Mouse (Mus musculus) gastrocnemius, postnatal 14 days (tissue): ENCODE measurements around the gene Adcy2. TPM values are rescaled to one million over a fixed set of nuclear protein-coding genes. Genes with fewer than 3 reads are reported as not detected.

Source experiments
- DNase-seq: peaks from one replicate; pipeline ENCODE4 v3.0.0; 2021; ENCODE audit warnings: mixed read lengths
- intact Hi-C: fragments of 180-260 bp; cut with DNase I; formaldehyde crosslinking; loops from one replicate; pipeline ENCODE4 v1.15.1; 2025; ENCODE audit warnings: low total_unique reads
- total RNA-seq, 2 experiments: library from RNA; stranded (reverse); gene quantifications; 2 replicates each; pipeline ENCODE4 v1.2.3; 2021

Adcy2 gene
- total RNA-seq, 2 experiments from 2014 or later = 32.8 to 33.0 TPM

DNA sequence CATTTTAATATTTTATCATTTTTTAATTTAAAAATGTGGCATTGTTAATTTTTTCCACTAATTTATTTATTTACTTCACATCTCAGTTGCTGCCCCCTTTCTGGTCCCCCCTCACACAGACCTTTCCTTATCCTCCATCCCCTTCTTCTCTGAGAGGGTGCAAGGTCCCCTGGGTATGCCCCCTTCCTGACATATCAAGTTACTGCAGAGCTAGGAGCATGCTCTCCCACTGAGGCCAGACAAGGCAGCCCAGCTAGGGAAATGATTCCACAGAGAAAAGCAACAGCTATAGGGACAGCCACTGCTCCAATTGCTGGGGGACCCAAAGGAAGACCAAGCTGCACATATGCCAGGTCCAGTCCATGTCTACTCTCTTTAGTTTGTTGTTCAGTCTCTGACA, 163.2 kb downstream of the Adcy2 start:
- DNase-seq = no peak
- intact Hi-C loops = no loop called here

DNA sequence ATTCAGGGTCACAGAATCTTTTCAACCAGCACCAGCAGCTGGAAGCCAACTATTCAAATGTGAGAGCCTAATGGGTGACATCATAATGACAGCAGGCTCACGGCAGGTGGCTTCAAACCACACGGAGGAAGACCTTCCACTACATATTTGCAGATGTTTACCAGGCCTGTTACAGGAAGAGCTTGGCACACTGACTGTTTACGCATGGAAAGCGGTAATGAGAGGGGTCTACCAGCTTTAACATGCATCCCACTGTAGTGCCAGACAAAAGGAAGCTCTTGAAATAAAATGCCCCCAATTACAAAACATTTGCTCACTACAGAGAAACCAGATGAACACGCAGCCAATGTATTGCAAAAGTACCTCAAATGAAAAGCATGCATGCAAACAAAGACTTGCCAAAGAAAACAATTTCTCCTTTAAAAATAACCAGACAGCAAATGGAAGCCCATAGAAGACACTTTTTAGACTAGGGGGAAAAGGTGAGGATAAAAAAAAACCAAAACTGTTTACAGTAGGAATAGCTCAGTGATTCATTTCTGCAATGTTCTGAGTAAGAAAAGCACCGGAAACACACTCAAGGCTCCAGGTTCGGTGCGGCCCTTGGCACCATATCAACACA, 163.8 kb downstream of the Adcy2 start:
- intact Hi-C loops = no loop called here

GRCm38 (mm10) chr13:68832141-68832540, 167.2 kb downstream of the Adcy2 start:
- intact Hi-C loops = no loop called here
- DNase-seq = no peak

More for the DNA sequence above, 163.8 kb downstream of the Adcy2 start:
- no peak for DNase-seq

- intact Hi-C loops = no loop called here
- DNase-seq = no peak
Measured at GRCm38 (mm10) chr13:68830030-68830759, 169.1 kb downstream of the Adcy2 start.

- DNase-seq = no peak
- intact Hi-C loops = no loop called here
Measured at GRCm38 (mm10) chr13:68828441-68828840, 170.9 kb downstream of the Adcy2 start.

DNA sequence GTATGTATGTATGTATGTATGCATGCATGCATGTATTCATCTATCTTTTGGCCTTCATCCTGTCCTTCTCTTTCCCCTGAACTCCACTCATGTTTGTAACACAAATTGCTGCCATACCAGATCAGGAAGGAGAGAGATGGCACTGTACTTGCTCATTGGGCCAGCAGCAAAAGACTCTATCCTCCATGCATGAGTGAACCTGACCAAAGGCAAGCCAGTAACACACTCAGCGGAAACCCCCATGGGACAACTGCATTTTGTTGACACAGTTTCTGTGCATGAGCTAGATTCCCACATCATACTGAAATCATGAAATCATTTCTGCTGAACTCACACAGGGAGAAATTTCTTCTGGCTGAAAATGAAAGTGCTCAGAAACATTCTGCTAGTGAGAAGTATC, 172.9 kb downstream of the Adcy2 start:
- no peak for DNase-seq
- intact Hi-C loops = no loop called here

DNA sequence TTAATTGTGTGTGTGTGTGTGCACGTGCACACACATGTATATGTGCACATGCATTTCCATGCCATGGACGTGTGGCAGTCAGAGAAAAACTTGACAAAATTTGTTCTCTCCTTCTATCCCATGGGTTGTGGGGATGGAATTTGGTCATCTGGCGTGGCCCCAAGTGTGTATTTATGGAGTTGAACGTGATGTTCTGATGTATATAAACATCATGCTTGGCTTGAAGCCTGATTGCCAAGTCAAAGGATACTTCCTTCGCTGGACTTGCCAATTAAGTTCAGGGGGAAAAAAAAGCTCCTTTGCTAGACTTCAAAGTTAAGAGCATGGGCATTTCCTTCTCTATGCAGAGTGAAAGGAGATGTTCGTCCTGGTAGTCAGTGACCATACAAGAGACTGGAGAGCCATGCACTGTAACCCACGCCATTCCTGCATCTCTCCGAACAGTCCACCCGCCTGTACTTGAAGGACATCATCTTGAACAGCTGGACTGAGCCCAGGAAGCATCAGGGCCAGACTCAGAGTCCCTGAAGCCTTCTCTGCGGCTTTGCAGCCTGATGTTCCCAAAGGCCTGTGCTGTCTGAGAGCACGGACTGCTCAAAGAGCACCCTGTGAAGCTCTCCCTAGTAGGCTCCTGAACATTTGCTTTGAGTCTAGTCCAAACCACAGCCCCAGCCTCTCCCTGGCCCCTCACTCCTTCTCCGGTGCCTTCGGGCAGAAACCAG, 178.3 kb downstream of the Adcy2 start:
- intact Hi-C loops = no loop called here
- no peak for DNase-seq

- intact Hi-C loops = no loop called here
- no peak for DNase-seq
Measured at GRCm38 (mm10) chr13:68815704-68816477, 183.4 kb downstream of the Adcy2 start.

- no peak for DNase-seq
- intact Hi-C loops = no loop called here
Measured at GRCm38 (mm10) chr13:68811185-68811584, 188.2 kb downstream of the Adcy2 start.

- intact Hi-C loops = no loop called here
- peak; percentile 12 for DNase-seq
Measured at GRCm38 (mm10) chr13:68799777-68800176, 199.6 kb downstream of the Adcy2 start.

DNA sequence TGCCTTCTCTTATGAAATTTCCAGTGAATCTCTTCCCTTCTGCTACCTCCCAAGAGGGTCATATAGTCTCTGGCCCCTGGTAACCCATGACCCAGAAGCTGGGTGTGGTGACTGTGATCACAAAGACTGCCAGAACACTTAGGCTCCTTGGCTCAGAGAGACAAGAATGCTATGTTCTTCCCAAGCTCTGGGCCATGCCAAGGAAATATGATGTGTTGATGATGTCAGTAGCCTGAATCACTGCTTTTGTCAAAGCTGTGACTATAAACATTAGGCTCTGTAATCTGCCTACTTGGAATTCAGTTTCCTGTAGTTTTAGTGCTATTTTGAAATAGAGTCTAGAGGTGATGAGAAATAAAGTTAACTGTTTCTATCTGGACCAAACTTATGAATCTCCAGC, 206.1 kb downstream of the Adcy2 start:
- DNase-seq = peak; percentile 40
- intact Hi-C loops = no loop called here

GRCm38 (mm10) chr13:68787286-68788061, 211.9 kb downstream of the Adcy2 start:
- DNase-seq = no peak
- intact Hi-C loops = no loop called here

GRCm38 (mm10) chr13:68783096-68783495, 216.2 kb downstream of the Adcy2 start:
- intact Hi-C loops = no loop called here
- DNase-seq = no peak

- intact Hi-C loops = no loop called here
- DNase-seq = no peak
Measured at GRCm38 (mm10) chr13:68778011-68778672, 221.2 kb downstream of the Adcy2 start.

- intact Hi-C loops = no loop called here
- DNase-seq = peak; percentile 3
Measured at GRCm38 (mm10) chr13:68773599-68774211, 225.6 kb downstream of the Adcy2 start.

DNA sequence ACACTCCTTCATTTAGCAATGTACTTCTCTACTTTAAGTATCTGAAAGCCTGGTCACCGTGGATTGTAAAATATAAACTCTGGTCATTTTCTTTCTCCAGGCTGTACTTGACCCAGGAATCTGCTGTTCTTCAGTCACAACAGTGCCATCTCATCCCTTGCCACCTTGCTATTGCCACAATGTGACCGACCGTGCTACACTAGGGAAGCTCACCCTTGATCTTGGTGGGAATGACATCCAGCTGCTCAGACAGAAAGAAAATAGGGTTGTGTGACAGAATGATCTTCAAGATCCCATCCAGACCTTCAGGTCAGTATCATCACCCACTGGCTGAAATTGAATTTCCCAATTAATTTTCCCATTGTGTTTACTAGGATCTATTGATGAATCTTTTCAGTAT, 230.8 kb downstream of the Adcy2 start:
- intact Hi-C loops = no loop called here
- no peak for DNase-seq

GRCm38 (mm10) chr13:68765896-68766578, 233.3 kb downstream of the Adcy2 start:
- DNase-seq = no peak
- intact Hi-C loops = no loop called here

- DNase-seq = no peak
- intact Hi-C loops = no loop called here
Measured at GRCm38 (mm10) chr13:68764614-68765013, 234.7 kb downstream of the Adcy2 start.
